Mouse (Mus musculus) frontal cortex, postnatal 10 days (tissue): ENCODE data around the gene C730034F03Rik.
A peak's percentile ranks its signal among the peaks of the same experiment; 100 is the strongest.

ENCODE experiments used
- DNase-seq, 2 experiments: peaks; one replicate each; pipeline ENCODE4 v3.0.0; 2022; ENCODE audit warnings: low spot score in 2 of 2, mixed read lengths in 1 of 2

The C730034F03Rik gene

DNA sequence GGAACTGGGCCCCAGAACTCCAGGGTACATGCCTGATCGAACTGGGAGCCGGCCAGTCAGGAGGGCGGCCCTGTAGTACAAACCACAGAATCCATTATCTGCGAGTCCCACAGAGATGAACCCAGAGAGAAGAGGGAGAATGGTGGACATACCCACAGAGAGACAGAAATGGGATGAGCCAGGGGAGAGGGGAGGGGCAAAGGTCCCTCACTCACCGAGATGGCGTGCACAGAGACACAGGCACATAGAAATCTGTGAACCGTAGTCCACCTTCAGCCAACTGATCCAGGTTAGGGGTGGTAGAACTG, 45.9 kb downstream of the C730034F03Rik start:
- no peak for DNase-seq

DNA sequence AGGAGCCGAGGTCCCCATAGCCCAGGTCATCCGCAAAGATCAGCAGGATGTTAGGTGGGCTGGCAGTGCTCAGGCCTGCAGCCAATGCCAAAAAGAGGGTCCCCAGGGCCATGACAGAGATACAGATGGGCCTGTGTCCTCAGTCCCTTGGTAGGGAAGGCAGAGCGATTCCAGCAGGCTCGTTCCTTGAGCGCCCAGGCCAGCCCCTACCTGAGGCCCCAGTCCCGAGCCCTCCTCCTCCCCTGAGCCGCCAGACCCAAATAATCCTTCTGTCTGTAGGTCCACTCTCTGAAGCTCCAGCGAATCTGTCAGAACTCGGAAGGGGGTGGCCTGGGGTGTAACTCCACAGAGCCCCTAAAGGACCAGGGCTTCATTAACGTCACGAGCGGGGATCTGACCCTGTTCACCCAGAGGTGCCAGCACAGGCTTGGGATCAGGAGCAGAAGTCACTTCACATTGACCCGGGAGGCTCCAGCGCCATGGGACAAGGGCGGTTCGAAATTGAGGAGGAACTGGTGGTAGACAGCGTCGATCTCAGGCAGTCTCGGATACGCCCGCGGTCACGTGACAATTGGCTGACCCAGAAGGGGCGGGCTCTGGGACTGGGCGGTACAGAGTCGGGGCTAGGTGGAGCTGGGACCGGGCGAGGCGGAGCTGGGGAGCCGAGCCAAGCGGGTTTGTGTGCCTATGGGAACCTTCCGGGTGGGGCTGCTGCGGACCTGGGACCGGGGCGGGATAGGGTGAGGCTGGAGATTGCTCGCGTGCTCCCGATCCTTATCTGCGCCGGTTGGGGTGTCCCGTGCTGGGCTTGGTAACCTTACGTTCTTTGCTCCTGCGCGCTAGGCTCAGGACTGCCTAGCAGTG, 46.5 kb downstream of the C730034F03Rik start:
- peak; percentile 88 to 90 for DNase-seq

DNA sequence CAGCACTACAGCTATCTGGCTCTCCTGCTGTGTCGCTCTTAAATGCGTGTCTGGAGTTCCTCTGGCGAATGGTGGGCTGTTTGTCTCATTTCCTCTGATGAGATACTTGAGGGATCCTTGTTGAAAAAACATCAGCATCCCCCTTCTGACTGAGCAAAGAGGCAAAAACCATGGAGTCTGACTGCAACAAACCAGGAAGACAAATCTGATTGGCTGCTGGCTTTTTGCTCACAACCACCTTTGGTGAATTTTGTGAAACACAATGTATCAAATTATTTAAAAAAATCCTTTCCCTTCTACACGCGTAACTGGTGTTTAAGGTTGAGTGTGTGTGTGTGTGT, 47.1 kb downstream of the C730034F03Rik start:
- DNase-seq = no peak

- no peak for DNase-seq
These were observed 47.7 kb downstream of the C730034F03Rik start, which contains the start of gene Arsa for GRCm38 (mm10) chr15:89477091-89477491. Arsa (minus strand) TSS chr15:89477425.

DNA sequence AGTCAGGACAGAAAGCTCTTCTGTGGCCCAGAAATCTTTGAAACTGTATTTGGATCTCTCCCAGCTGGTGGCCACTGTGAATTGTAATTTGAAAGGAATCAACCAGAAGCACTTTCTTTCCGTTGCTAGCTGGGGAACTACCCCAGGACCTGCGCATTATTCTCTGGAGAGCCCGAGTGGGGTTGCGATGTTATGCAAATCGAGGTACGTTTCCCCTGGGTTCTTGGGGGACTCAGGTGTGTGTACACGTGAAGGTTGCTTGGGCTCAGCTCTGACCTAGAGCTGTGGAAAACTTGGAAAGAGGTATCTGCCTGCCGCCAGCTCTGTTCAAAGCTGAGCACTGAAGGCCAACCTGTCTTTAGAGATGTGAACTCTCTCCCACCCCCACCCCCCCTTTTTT, 48.4 kb downstream of the C730034F03Rik start:
- DNase-seq = no peak

- no peak for DNase-seq
These were observed 49.2 kb downstream of the C730034F03Rik start for GRCm38 (mm10) chr15:89478622-89479021.
